Mouse (Mus musculus): ENCODE data around the gene Ntm.

Gene Ntm

GRCm38 (mm10) chr9:29587376-29587775, 375.6 kb downstream of the Ntm start:
- DNase-seq (ENCODE audit: low read depth, low spot score): no peak

GRCm38 (mm10) chr9:29586381-29586770, 376.6 kb downstream of the Ntm start:
- peak; percentile 45 for DNase-seq (ENCODE audit: low read depth, low spot score)

- DNase-seq (ENCODE audit: low read depth, low spot score): peak; percentile 92
Observed at GRCm38 (mm10) chr9:29585746-29586380, 377.1 kb downstream of the Ntm start.

GRCm38 (mm10) chr9:29578226-29578625, 384.7 kb downstream of the Ntm start:
- peak; percentile 52 for DNase-seq (ENCODE audit: low read depth, low spot score)

- peak; percentile 99 for DNase-seq (ENCODE audit: low read depth, low spot score)
Observed at GRCm38 (mm10) chr9:29576051-29576533, 386.8 kb downstream of the Ntm start.

- DNase-seq (ENCODE audit: low read depth, low spot score): peak; percentile 96
Observed at GRCm38 (mm10) chr9:29574548-29574947, 388.4 kb downstream of the Ntm start.

GRCm38 (mm10) chr9:29568571-29568970, 394.4 kb downstream of the Ntm start:
- DNase-seq (ENCODE audit: low read depth, low spot score): peak; percentile 75

GRCm38 (mm10) chr9:29562419-29563071, 400.4 kb downstream of the Ntm start:
- peak; percentile 94 for DNase-seq (ENCODE audit: low read depth, low spot score)

GRCm38 (mm10) chr9:29558915-29559314, 404.0 kb downstream of the Ntm start:
- DNase-seq (ENCODE audit: low read depth, low spot score): peak; percentile 90

GRCm38 (mm10) chr9:29550582-29550981, 412.4 kb downstream of the Ntm start:
- DNase-seq (ENCODE audit: low read depth, low spot score): peak; percentile 99

GRCm38 (mm10) chr9:29550107-29550506, 412.8 kb downstream of the Ntm start:
- DNase-seq (ENCODE audit: low read depth, low spot score): peak; percentile 57

- peak; percentile 62 for DNase-seq (ENCODE audit: low read depth, low spot score)
Observed at GRCm38 (mm10) chr9:29536415-29536814, 426.5 kb downstream of the Ntm start.

- DNase-seq (ENCODE audit: low read depth, low spot score): no peak
Observed at GRCm38 (mm10) chr9:29534773-29535172, 428.2 kb downstream of the Ntm start.

- peak; percentile 61 for DNase-seq (ENCODE audit: low read depth, low spot score)
Observed at GRCm38 (mm10) chr9:29534304-29534703, 428.6 kb downstream of the Ntm start.

- DNase-seq (ENCODE audit: low read depth, low spot score): peak; percentile 91
Observed at GRCm38 (mm10) chr9:29533556-29533955, 429.4 kb downstream of the Ntm start.

- peak; percentile 78 for DNase-seq (ENCODE audit: low read depth, low spot score)
Observed at GRCm38 (mm10) chr9:29531147-29531917, 431.6 kb downstream of the Ntm start.

GRCm38 (mm10) chr9:29524109-29524508, 438.8 kb downstream of the Ntm start:
- DNase-seq (ENCODE audit: low read depth, low spot score): peak; percentile 93

GRCm38 (mm10) chr9:29523221-29523620, 439.7 kb downstream of the Ntm start:
- DNase-seq (ENCODE audit: low read depth, low spot score): peak; percentile 93

GRCm38 (mm10) chr9:29519181-29519580, 443.8 kb downstream of the Ntm start:
- DNase-seq (ENCODE audit: low read depth, low spot score): peak; percentile 50

GRCm38 (mm10) chr9:29516688-29517087, 446.3 kb downstream of the Ntm start:
- DNase-seq (ENCODE audit: low read depth, low spot score): peak; percentile 72

- DNase-seq (ENCODE audit: low read depth, low spot score): no peak
Observed at GRCm38 (mm10) chr9:29514588-29515356, 448.2 kb downstream of the Ntm start.

GRCm38 (mm10) chr9:29496002-29496401, 466.9 kb downstream of the Ntm start:
- DNase-seq (ENCODE audit: low read depth, low spot score): no peak

Measured in brain, adult 2 months (tissue).